Mouse (Mus musculus): ENCODE measurements around the gene Sik2. TPM values are rescaled to one million over a fixed set of nuclear protein-coding genes. Genes with fewer than 3 reads are reported as not detected.

The Sik2 gene
- polyA plus RNA-seq, 1 experiment from 2014 or later, result 23.7 TPM

- Histone ChIP-seq H3K4me1 (replicated peaks; ENCODE audit: control insufficient read depth, insufficient read depth, low read length) (no peaks in the 10 kb centered on the region), H3K36me3 (ENCODE audit: control insufficient read depth, insufficient read depth) (no peaks in the 10 kb centered on the region), H3K27ac (ENCODE audit: low read length) (no peak overlapping the region), H3K9me3 (ENCODE audit: control insufficient read depth, low read length) (no peaks in the 10 kb centered on the region), H3K4me3 (replicated peaks; ENCODE audit: low read length) (no peak overlapping the region), H3K9ac (replicated peaks; ENCODE audit: low read depth, low read length) (no peak overlapping the region), H3K4me2 (ENCODE audit: low read length) (no peak overlapping the region), H3K27me3 (replicated peaks; ENCODE audit: control insufficient read depth, insufficient read depth, low read length) (no peaks in the 10 kb centered on the region)
- ATAC-seq, result no peak
- 85% methylated on average over 3 of the region's 3 CpGs for WGBS
Measured at GRCm38 (mm10) chr9:50941804-50942401, 67.0 kb downstream of the Sik2 start.

- no peak overlapping the region for H3K9ac ChIP-seq (replicated peaks; ENCODE audit: low read depth, low read length)
- H3K36me3 ChIP-seq (ENCODE audit: control insufficient read depth, insufficient read depth), result no peaks in the 10 kb centered on the region; the same call in 1 of the 2 replicates
- no peaks in the 10 kb centered on the region for H3K9me3 ChIP-seq (ENCODE audit: control insufficient read depth, low read length)
- H3K4me1 ChIP-seq (replicated peaks; ENCODE audit: control insufficient read depth, insufficient read depth, low read length), result no peaks in the 10 kb centered on the region
- no peak overlapping the region for H3K4me3 ChIP-seq (replicated peaks; ENCODE audit: low read length)
- H3K27me3 ChIP-seq (replicated peaks; ENCODE audit: control insufficient read depth, insufficient read depth, low read length), result no peaks in the 10 kb centered on the region
- no peak overlapping the region for H3K27ac ChIP-seq (ENCODE audit: low read length)
- ATAC-seq, result no peak
- no peak overlapping the region for H3K4me2 ChIP-seq (ENCODE audit: low read length)
Measured at GRCm38 (mm10) chr9:50929986-50930385, 78.9 kb downstream of the Sik2 start.

GRCm38 (mm10) chr9:50925801-50926200, 83.1 kb downstream of the Sik2 start:
- Histone ChIP-seq H3K36me3 (ENCODE audit: control insufficient read depth, insufficient read depth) (no peaks in the 10 kb centered on the region; the same call in 1 of the 2 replicates), H3K4me1 (replicated peaks; ENCODE audit: control insufficient read depth, insufficient read depth, low read length) (no peaks in the 10 kb centered on the region), H3K27me3 (replicated peaks; ENCODE audit: control insufficient read depth, insufficient read depth, low read length) (no peaks in the 10 kb centered on the region), H3K9me3 (ENCODE audit: control insufficient read depth, low read length) (no peaks in the 10 kb centered on the region), H3K4me3 (replicated peaks; ENCODE audit: low read length) (no peak overlapping the region), H3K4me2 (ENCODE audit: low read length) (no peak overlapping the region), H3K9ac (replicated peaks; ENCODE audit: low read depth, low read length) (no peak overlapping the region), H3K27ac (ENCODE audit: low read length) (no peak overlapping the region)
- ATAC-seq, result no peak
- WGBS, result 95% methylated on average over 4 of the region's 4 CpGs

GRCm38 (mm10) chr9:50924454-50924853, 84.4 kb downstream of the Sik2 start:
- Histone ChIP-seq H3K4me3 (replicated peaks; ENCODE audit: low read length) (no peak overlapping the region), H3K27me3 (replicated peaks; ENCODE audit: control insufficient read depth, insufficient read depth, low read length) (no peaks in the 10 kb centered on the region), H3K4me1 (replicated peaks; ENCODE audit: control insufficient read depth, insufficient read depth, low read length) (no peaks in the 10 kb centered on the region), H3K4me2 (ENCODE audit: low read length) (no peak overlapping the region), H3K9me3 (ENCODE audit: control insufficient read depth, low read length) (no peaks in the 10 kb centered on the region), H3K9ac (replicated peaks; ENCODE audit: low read depth, low read length) (no peak overlapping the region), H3K27ac (ENCODE audit: low read length) (no peak overlapping the region), H3K36me3 (ENCODE audit: control insufficient read depth, insufficient read depth) (no peaks in the 10 kb centered on the region)
- no peak for ATAC-seq

- Histone ChIP-seq H3K9ac (replicated peaks; ENCODE audit: low read depth, low read length) (no peak overlapping the region), H3K4me1 (replicated peaks; ENCODE audit: control insufficient read depth, insufficient read depth, low read length) (no peaks in the 10 kb centered on the region), H3K4me2 (ENCODE audit: low read length) (no peak overlapping the region), H3K9me3 (ENCODE audit: control insufficient read depth, low read length) (no peaks in the 10 kb centered on the region), H3K36me3 (ENCODE audit: control insufficient read depth, insufficient read depth) (no peaks in the 10 kb centered on the region), H3K4me3 (replicated peaks; ENCODE audit: low read length) (no peak overlapping the region), H3K27ac (ENCODE audit: low read length) (no peak overlapping the region), H3K27me3 (replicated peaks; ENCODE audit: control insufficient read depth, insufficient read depth, low read length) (no peaks in the 10 kb centered on the region)
- 81% methylated on average over 5 of the region's 5 CpGs for WGBS
- no peak for ATAC-seq
Measured at GRCm38 (mm10) chr9:50922363-50923153, 86.3 kb downstream of the Sik2 start.

GRCm38 (mm10) chr9:50920933-50921895, 87.7 kb downstream of the Sik2 start:
- WGBS, result 93% methylated on average over 3 of the region's 3 CpGs
- Histone ChIP-seq H3K4me1 (replicated peaks; ENCODE audit: control insufficient read depth, insufficient read depth, low read length) (no peaks in the 10 kb centered on the region), H3K4me3 (replicated peaks; ENCODE audit: low read length) (no peak overlapping the region), H3K36me3 (ENCODE audit: control insufficient read depth, insufficient read depth) (no peaks in the 10 kb centered on the region), H3K4me2 (ENCODE audit: low read length) (no peak overlapping the region), H3K27me3 (replicated peaks; ENCODE audit: control insufficient read depth, insufficient read depth, low read length) (no peaks in the 10 kb centered on the region), H3K9me3 (ENCODE audit: control insufficient read depth, low read length) (no peaks in the 10 kb centered on the region), H3K9ac (replicated peaks; ENCODE audit: low read depth, low read length) (no peak overlapping the region), H3K27ac (ENCODE audit: low read length) (no peak overlapping the region)
- no peak for ATAC-seq

- Histone ChIP-seq H3K9ac (replicated peaks; ENCODE audit: low read depth, low read length) (no peak overlapping the region), H3K27me3 (replicated peaks; ENCODE audit: control insufficient read depth, insufficient read depth, low read length) (no peaks in the 10 kb centered on the region), H3K4me2 (ENCODE audit: low read length) (no peak overlapping the region), H3K27ac (ENCODE audit: low read length) (no peak overlapping the region), H3K4me1 (replicated peaks; ENCODE audit: control insufficient read depth, insufficient read depth, low read length) (no peaks in the 10 kb centered on the region), H3K4me3 (replicated peaks; ENCODE audit: low read length) (no peak overlapping the region), H3K36me3 (ENCODE audit: control insufficient read depth, insufficient read depth) (no peaks in the 10 kb centered on the region), H3K9me3 (ENCODE audit: control insufficient read depth, low read length) (no peaks in the 10 kb centered on the region)
- ATAC-seq, result no peak
- 99% methylated on average over 2 of the region's 2 CpGs for WGBS
Measured at GRCm38 (mm10) chr9:50919554-50919953, 89.3 kb downstream of the Sik2 start.

- no peak for ATAC-seq
- Histone ChIP-seq H3K36me3 (ENCODE audit: control insufficient read depth, insufficient read depth) (no peaks in the 10 kb centered on the region), H3K27ac (ENCODE audit: low read length) (no peak overlapping the region), H3K4me2 (ENCODE audit: low read length) (no peak overlapping the region), H3K4me3 (replicated peaks; ENCODE audit: low read length) (no peak overlapping the region), H3K9me3 (ENCODE audit: control insufficient read depth, low read length) (no peaks in the 10 kb centered on the region), H3K4me1 (replicated peaks; ENCODE audit: control insufficient read depth, insufficient read depth, low read length) (no peaks in the 10 kb centered on the region), H3K27me3 (replicated peaks; ENCODE audit: control insufficient read depth, insufficient read depth, low read length) (no peaks in the 10 kb centered on the region), H3K9ac (replicated peaks; ENCODE audit: low read depth, low read length) (no peak overlapping the region)
- 83% methylated on average over 3 of the region's 3 CpGs for WGBS
Measured at GRCm38 (mm10) chr9:50918131-50918530, 90.7 kb downstream of the Sik2 start.

GRCm38 (mm10) chr9:50911861-50912515, 96.9 kb downstream of the Sik2 start:
- WGBS, result 88% methylated on average over 7 of the region's 7 CpGs
- H3K9ac ChIP-seq (replicated peaks; ENCODE audit: low read depth, low read length), result no peak overlapping the region
- ATAC-seq, result no peak
- H3K36me3 ChIP-seq (ENCODE audit: control insufficient read depth, insufficient read depth), result no peaks in the 10 kb centered on the region
- H3K9me3 ChIP-seq (ENCODE audit: control insufficient read depth, low read length), result no peaks in the 10 kb centered on the region
- no peaks in the 10 kb centered on the region for H3K27me3 ChIP-seq (replicated peaks; ENCODE audit: control insufficient read depth, insufficient read depth, low read length)
- no peak overlapping the region for H3K4me3 ChIP-seq (replicated peaks; ENCODE audit: low read length)
- no peak overlapping the region for H3K27ac ChIP-seq (ENCODE audit: low read length)
- no peak overlapping the region for H3K4me2 ChIP-seq (ENCODE audit: low read length)
- H3K4me1 ChIP-seq (replicated peaks; ENCODE audit: control insufficient read depth, insufficient read depth, low read length), result no peaks in the 10 kb centered on the region

Measured in forebrain, embryonic 16.5 days (tissue).